Mouse (Mus musculus) liver (tissue): ENCODE results near the gene Arhgef40.

Experiments
- DNase-seq: peaks from one replicate; pipeline ENCODE4 v3.0.0-alpha.2; 2020; ENCODE audit warnings: mixed read lengths

The Arhgef40 gene

DNA sequence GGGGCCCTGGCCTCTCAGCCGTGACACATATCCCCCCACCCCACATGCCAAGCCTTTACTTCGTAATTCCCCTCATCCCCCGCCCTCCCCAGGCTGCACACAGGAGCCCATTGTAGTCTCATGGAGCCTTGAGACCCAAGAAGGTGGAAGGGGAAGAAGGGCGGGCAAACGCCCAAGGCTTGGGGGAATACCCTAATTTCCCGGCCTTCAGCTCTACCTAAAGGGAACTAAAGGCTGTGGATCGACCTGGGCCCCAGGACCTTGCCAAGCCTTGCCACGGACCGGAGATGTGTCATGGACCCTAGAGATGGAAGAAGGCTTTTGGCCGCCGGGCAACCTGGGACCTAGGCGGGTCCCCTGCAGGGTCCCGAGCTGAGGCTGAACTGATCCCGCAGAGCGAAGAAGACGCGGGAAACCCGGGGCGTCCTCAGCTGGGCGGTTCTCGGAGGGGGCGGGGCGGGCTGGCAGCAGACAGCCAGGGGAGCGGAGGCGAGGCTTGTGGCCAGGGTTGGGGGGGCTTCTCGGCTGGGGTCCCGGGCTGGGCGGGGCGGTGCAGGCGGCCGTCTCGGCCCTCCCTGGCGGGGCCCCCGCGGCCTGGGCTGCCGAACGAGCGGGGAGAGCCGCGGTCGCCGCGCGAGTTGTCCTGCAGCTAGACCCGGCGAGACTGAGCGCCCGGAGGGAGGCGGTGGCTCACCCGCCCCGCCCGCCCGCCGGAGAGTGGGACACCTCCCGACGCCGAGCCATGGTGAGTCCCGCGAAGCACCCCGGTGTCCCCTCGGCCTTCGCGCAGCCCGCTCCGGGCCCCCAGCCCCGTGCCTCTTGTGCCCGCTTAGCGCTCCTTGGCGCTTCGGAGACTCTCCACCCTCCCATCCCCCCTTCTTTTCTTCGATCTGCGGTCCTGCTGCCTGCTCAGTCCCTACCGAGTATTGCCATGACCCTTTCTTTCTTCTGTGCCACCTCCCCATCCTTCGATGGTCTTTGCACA lies at the start of gene Arhgef40:
Gene Arhgef40 (plus strand): TSS at position 473 of the 985 bp plus-strand sequence.
- DNase-seq: peak; percentile 87

- DNase-seq: no peak
These were observed 45.5 kb upstream of the Arhgef40 start for GRCm38 (mm10) chr14:51939005-51939404.

- DNase-seq: peak; percentile 14
These were observed 43.5 kb upstream of the Arhgef40 start for GRCm38 (mm10) chr14:51940944-51941560.

DNA sequence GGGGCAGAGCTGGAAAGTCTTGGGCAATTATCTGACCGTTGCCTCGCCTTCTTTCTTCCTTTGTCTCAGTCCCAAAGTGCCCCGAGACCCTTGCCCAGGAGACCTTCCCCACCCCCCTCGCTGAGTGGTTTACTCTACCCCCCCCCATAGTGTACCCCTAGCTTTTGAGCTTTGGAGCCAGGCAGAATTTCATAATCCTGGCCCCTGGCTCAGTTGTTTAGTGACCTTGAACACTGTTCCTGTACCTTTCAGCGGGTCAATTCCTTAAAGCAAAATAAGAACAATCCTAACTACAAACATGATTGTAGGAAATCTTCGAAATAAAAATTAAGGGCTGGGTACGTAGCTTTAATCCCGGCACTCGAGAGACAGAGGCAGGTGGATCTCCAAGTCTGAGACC lies 42.9 kb upstream of the Arhgef40 start:
- no peak for DNase-seq

DNA sequence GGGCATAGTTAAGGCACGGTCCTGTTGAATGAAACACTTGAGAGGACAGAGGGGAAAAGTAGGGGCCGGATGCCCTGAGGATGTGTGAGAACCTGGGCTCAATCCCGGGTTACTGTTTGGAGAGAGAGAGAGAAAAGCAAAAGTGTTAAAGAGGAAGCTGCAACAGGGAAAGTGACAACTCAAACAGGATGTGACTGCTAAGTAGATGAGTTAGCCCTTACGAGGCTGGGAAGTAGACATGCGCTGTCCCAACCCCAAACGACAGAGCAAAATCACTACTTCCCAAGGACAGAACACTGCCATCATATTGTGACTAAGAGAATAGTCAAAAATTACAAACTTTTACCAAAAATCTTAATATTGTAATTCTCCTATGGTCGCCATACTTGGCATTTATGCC lies 42.3 kb upstream of the Arhgef40 start:
- no peak for DNase-seq

- no peak for DNase-seq
These were observed 41.2 kb upstream of the Arhgef40 start for GRCm38 (mm10) chr14:51943336-51943735.

GRCm38 (mm10) chr14:51960316-51960715 lies 24.2 kb upstream of the Arhgef40 start:
- DNase-seq: no peak

GRCm38 (mm10) chr14:51967400-51967799 lies 17.1 kb upstream of the Arhgef40 start:
- DNase-seq: no peak

GRCm38 (mm10) chr14:51979252-51979651 lies 5.3 kb upstream of the Arhgef40 start:
- no peak for DNase-seq

DNA sequence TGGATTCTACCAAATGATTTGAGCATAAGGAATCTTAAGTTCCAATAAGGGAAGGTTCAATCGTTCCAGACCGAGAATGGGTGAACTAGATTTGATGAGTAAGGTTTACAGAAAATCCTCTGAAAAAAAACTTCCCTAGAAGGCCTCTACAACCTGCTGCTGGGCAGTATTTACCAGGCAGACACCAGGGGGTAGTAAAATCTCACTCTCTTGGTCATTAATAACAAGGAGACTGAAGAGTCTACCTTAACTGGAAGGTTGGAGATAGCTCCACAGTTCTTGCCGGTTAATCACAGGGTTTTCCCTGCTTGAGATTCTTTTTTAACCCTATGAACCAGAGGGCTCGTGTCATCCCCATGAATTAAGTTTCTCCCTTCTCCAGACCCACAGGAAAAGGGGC lies 1.3 kb upstream of the Arhgef40 start:
- DNase-seq: no peak

GRCm38 (mm10) chr14:51983855-51984246 lies 668 bp upstream of the Arhgef40 start:
- no peak for DNase-seq

GRCm38 (mm10) chr14:51985301-51986152 lies 1.0 kb downstream of the Arhgef40 start:
- peak; percentile 71 for DNase-seq

GRCm38 (mm10) chr14:51986153-51986505 lies 1.6 kb downstream of the Arhgef40 start:
- DNase-seq: no peak

DNA sequence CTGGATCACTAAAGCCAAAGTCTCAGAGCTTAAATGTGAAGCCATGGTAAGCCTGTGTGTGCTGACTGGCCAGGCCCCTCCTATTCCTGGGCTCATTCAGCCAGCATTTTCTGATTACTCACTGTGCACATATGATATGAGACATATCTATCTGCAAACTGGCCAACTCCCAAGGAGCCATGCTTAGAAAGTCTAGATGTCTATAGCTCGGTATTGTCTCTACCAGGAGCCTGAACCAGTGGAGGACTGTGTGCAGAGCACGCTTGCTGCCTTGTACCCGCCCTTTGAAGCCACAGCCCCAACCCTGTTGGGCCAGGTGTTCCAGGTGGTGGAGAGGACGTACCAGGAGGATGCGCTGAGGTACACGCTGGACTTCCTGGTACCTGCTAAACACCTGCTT lies 2.7 kb downstream of the Arhgef40 start:
- peak; percentile 64 for DNase-seq

GRCm38 (mm10) chr14:51988731-51989130 lies 4.2 kb downstream of the Arhgef40 start:
- DNase-seq: no peak

DNA sequence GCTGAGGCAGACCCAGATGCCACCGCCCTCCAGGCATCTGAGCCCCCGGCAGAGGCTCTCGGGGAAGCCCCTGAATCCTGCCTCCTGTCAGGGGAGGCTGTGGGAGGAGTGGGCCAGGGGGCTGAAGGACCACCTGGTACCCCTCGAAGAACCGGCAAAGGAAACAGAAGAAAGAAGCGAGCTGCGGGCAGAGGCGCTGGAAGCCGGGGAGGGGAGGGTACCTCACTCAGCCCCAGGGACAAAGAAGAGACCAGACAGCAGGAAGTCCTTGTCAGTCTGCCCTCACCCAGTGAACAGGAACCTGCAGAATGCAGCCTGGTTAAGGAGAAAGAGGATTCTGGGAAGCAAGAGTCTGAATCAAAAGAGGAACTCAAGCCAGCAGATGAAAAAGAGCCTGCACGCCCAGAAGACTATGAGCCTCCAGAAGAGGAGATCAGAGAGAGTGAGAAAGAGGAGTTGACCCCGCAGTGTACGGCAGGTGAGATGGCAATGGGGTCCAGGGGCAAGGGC lies 5.0 kb downstream of the Arhgef40 start:
- no peak for DNase-seq

DNA sequence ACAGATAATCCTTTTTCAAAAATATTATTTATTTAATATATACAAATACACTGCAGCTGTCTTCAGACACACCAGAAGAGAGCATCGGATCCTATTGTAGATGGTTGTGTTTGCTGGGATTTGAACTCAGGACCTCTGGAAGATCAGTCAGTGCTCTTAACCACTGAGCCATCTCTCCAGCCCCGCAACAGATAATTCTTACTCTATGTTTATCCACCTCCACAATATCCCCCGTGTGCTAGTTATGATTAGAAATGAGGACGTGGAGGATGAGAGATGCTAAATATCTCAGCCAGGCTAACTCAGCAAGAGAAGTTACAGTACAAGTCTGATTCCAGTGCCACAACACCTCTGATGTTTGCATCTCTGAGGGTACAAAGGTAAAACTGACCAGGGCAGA lies 9.9 kb downstream of the Arhgef40 start:
- no peak for DNase-seq

GRCm38 (mm10) chr14:51995219-51995871 lies 10.8 kb downstream of the Arhgef40 start:
- no peak for DNase-seq

DNA sequence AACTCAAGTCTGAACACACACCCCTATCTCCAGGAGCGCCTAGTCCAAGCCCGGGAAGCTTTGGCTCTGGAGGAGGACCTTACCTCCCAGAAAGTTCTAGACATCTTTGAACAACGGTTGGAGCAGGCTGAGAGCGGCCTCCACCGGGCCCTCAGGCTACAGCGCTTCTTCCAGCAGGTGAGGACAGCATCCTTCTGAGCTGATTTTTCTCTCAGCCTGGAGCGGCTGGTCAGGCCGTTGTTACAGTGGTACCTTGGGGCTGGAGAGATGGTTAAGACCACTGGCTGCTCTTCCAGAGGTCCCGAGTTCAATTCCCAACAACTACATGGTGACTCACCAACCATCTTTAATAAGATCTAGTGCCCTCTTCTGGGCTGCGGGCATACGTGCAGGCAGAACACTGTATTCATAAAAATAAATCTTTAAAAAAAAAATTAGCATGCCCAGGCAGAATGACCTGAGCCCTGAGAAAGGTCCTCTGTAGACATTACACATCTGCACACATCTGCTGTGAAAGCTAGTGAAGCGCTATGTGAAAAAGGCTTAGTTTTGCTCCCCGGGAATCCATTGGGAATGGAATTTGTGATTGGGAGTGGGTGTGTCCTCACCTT lies 11.8 kb downstream of the Arhgef40 start:
- DNase-seq: no peak

DNA sequence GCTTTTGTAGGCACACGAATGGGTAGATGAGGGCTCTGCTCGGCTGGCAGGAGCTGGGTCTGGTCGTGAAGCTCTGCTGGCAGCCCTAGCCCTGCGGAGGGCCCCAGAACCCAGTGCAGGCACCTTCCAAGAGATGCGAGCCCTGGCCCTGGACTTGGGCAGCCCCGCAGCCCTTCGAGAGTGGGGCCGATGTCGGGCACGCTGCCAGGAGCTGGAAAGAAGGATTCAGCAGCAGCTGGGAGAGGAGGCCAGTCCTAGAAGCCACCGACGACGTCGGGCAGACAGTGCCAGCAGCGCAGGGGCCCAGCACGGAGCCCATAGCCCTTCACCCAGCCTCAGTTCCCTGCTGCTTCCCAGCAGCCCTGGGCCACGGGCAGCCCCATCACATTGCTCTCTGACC lies 12.3 kb downstream of the Arhgef40 start:
- no peak for DNase-seq

- DNase-seq: no peak
These were observed 13.0 kb downstream of the Arhgef40 start for GRCm38 (mm10) chr14:51997483-51997882.

DNA sequence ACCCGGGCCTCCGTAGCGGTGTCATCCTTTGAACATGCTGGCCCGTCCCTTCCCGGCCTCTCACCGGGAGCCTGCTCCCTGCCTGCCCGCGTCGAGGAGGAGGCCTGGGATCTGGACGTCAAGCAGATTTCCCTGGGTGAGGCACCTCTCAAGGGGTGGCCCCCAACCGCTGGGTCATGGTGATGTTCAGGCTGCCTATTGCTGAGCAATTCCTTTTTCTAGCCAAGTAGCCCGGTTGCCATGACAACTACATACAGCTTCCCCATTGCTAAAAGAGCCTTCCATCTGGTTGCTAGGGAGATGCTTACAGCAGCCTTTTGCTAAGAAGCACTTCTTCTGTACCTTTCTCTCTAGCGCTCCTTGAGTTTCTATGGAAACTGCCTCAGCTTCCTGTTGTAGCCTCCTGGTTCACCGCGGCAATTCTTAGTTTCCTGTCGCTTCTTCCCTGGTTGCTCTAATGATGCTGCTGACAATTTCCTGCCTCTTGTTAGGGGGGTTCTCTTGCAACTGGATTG lies 19.5 kb downstream of the Arhgef40 start:
- no peak for DNase-seq
